Mouse (Mus musculus) limb, embryonic 14.5 days (tissue): Measurements from ENCODE around the gene Capn11. TPM values are rescaled to one million over a fixed set of nuclear protein-coding genes. Genes with fewer than 3 reads are reported as not detected.

Experiments used
- ATAC-seq: fragments of 200-750 bp; cut with Nextera tagmentation; 2 replicates; pipeline ENCODE4 v1.8.0; 2017; ENCODE audit warnings: low read depth, moderate number of reproducible peaks, moderate TSS enrichment; ENCODE audit not compliant: low FRiP score
- DNase-seq: peaks from one replicate; pipeline ENCODE4 v3.0.0-alpha.2; 2015; ENCODE audit warnings: low spot score
- H3K27ac ChIP-seq: fragments of 300-500 bp; sonication (generic); replicated peaks from 2 replicates; pipeline ENCODE4 v1.5.1; 2014; ENCODE audit warnings: low read depth, mild to moderate bottlenecking, low read length, moderate library complexity, mixed read lengths
- H3K27me3 ChIP-seq: fragments of 300-500 bp; sonication (generic); 2 replicates; pipeline ENCODE4 v1.6.1; 2014; ENCODE audit warnings: low read length, mixed read lengths; ENCODE audit not compliant: control insufficient read depth, insufficient read depth
- H3K36me3 ChIP-seq: fragments of 300-500 bp; sonication (generic); 2 replicates; pipeline ENCODE4 v1.6.1; 2014; ENCODE audit warnings: mild to moderate bottlenecking, low read length, moderate library complexity, mixed read lengths; ENCODE audit not compliant: control insufficient read depth, insufficient read depth
- H3K4me1 ChIP-seq: fragments of 300-500 bp; sonication (generic); 2 replicates; pipeline ENCODE4 v1.6.1; 2014; ENCODE audit warnings: antibody characterized with exemption, low read length, mixed read lengths; ENCODE audit not compliant: control insufficient read depth, insufficient read depth
- H3K4me2 ChIP-seq: fragments of 300-500 bp; sonication (generic); replicated peaks from 2 replicates; pipeline ENCODE4 v1.6.1; 2014; ENCODE audit warnings: low read depth, mild to moderate bottlenecking, low read length, moderate library complexity; ENCODE audit not compliant: severe bottlenecking
- H3K4me3 ChIP-seq: fragments of 300-500 bp; sonication (generic); replicated peaks from 2 replicates; pipeline ENCODE4 v1.5.1; 2014; ENCODE audit warnings: low read length
- H3K9ac ChIP-seq: fragments of 300-500 bp; sonication (generic); 2 replicates; pipeline ENCODE4 v1.6.1; 2014; ENCODE audit warnings: mild to moderate bottlenecking, low read depth, low read length, moderate library complexity; ENCODE audit not compliant: severe bottlenecking
- H3K9me3 ChIP-seq: fragments of 300-500 bp; sonication (generic); 2 replicates; pipeline ENCODE4 v1.6.1; 2016; ENCODE audit warnings: low read length; ENCODE audit not compliant: control insufficient read depth
- POLR2A ChIP-seq: fragments of 200-500 bp; IDR thresholded peaks from 2 replicates; pipeline ENCODE4 v1.8.0; 2012; ENCODE audit warnings: inconsistent platforms, mild to moderate bottlenecking, moderate library complexity, borderline replicate concordance; ENCODE audit not compliant: insufficient read depth, insufficient read length; ENCODE audit errors: extremely low read depth
- WGBS: fragments of 180-500 bp; shearing (Covaris S2); extraction: QIAGEN DNeasy Blood & Tissue Kit; methylation state at CpG from one replicate; pipeline ENCODE4 v1.1.7; 2014; 5-methylcytosine and 5-hydroxymethylcytosine counted together
- polyA plus RNA-seq, 2 experiments: library from polyadenylated mRNA; depleted of rRNA in 1 of 2; stranded (reverse) in 1 of 2; unstranded in 1 of 2; fragments of >200 nt; fragmentation: Nextera tagmentation in 1 of 2; extraction: Ambion mirVana in 1 of 2; gene quantifications; 2 replicates each; pipeline versions ENCODE4 v1.2.1 to v1.2.3; 2012 to 2014

Capn11 gene
- polyA plus RNA-seq, 2 experiments: 0.03 TPM; not detected in 1

DNA sequence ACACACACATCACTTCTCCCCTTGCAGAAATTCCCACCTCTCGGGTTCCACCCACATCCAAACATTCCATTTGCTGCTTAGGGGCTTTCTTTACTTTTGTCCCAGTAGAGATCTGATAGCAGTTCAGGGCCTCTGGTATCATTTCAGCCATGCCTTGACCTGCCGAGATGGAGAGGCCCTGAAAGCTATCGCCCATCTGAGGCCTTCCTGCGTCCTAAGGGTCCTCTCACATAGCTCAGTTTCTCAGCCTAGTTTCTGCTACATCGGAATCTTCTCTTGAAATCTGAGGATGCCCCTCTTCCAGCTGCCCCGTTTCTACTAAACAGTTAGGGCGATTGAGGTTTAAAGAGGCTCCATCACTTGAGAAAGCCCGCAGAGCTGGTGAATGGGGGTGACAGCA is 64.9 kb downstream of the Capn11 start:
- H3K9ac ChIP-seq: no peak overlapping the region
- H3K4me1 ChIP-seq: peaks cover 48% of the 10 kb centered on the region
- no peak overlapping the region for H3K27ac ChIP-seq
- no peak for TF ChIP-seq POLR2A
- H3K4me3 ChIP-seq: peak overlapping the region; percentile 47
- DNase-seq: no peak
- WGBS: 51% methylated on average over 8 of the region's 8 CpGs
- ATAC-seq: no peak
- H3K9me3 ChIP-seq: no peaks in the 10 kb centered on the region
- 0 out of 2 replicates have a peak, but pooled peaks cover 7% of the 10 kb centered on the region for H3K36me3 ChIP-seq
- peak overlapping the region; percentile 88 for H3K4me2 ChIP-seq
- H3K27me3 ChIP-seq: no peaks in the 10 kb centered on the region

- no peaks in the 10 kb centered on the region for H3K9me3 ChIP-seq
- H3K4me2 ChIP-seq: peak overlapping the region; percentile 88
- DNase-seq: no peak
- no peak overlapping the region for H3K4me3 ChIP-seq
- no peak overlapping the region for H3K27ac ChIP-seq
- H3K9ac ChIP-seq: no peak overlapping the region
- WGBS: 33% methylated on average over 8 of the region's 8 CpGs
- no peak for ATAC-seq
- peaks cover 10% of the 10 kb centered on the region for H3K36me3 ChIP-seq
- H3K4me1 ChIP-seq: peaks cover 48% of the 10 kb centered on the region
- no peak for TF ChIP-seq POLR2A
- H3K27me3 ChIP-seq: no peaks in the 10 kb centered on the region
Observed at GRCm38 (mm10) chr17:45593479-45593878, 65.6 kb downstream of the Capn11 start.

DNA sequence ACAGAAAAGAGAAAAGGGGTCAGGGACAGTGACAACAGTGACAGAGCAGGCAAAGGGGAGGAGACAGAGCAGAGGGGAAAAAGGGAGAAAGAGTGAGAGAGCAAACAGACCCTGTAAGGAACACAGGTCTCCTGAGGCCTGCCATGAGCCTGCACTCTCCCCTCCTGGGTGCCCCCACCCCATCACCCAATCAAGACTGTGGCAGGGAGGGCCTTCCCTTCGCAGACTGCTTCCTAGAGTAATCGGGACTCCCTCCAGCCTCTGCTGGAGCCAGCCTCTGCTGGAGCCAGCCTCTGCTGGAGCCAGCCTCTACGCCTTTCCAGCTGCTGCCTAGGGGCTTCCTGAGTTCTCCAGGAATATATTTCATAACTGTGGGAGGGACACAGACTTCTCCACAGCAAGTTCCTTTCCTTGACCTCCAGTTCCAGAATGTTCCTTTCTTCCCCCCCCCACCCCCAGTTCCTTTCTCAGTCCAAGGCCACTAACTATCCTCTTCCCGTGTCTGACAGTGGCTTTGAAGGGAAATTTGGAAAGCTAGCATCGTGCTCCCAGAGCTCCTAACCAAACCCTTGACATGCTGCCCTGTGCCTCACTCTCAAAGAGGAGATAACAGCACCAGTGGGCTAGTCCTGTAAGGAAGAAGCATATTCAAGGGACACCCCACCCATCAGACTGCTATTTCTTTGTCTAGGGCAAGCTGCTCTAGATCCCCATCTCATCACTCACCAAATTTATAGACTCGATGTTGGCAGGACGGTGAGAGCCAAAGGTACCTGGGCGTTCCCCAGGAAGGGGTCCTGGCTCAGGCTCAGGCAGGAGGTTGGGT is 66.3 kb downstream of the Capn11 start:
- no peak for TF ChIP-seq POLR2A
- ATAC-seq (no peak), DNase-seq (no peak)
- 0 out of 2 replicates have a peak overlapping the region, but pooled peaks have one; percentile 17 for H3K9ac ChIP-seq
- 50% methylated on average over 7 of the region's 8 CpGs for WGBS
- H3K27me3 ChIP-seq: no peaks in the 10 kb centered on the region
- no peaks in the 10 kb centered on the region for H3K9me3 ChIP-seq
- H3K27ac ChIP-seq: no peak overlapping the region
- H3K4me3 ChIP-seq: no peak overlapping the region; the same call in 1 of the 2 replicates
- peak overlapping the region; percentile 88 for H3K4me2 ChIP-seq
- peaks cover 48% of the 10 kb centered on the region for H3K4me1 ChIP-seq
- peaks cover 17% of the 10 kb centered on the region for H3K36me3 ChIP-seq

- whole genome bisulfite sequencing: 41% methylated on average over 16 of the region's 16 CpGs
- H3K4me3 ChIP-seq: no peak overlapping the region; the same call in 1 of the 2 replicates
- DNase-seq (no peak), ATAC-seq (no peak)
- peaks cover 22% of the 10 kb centered on the region for H3K36me3 ChIP-seq
- TF ChIP-seq POLR2A: no peak
- H3K27ac ChIP-seq: no peak overlapping the region
- H3K4me2 ChIP-seq: peak overlapping the region; percentile 28
- H3K9ac ChIP-seq: 0 out of 2 replicates have a peak overlapping the region, but pooled peaks have one; percentile 17
- no peaks in the 10 kb centered on the region for H3K27me3 ChIP-seq
- peaks cover 45% of the 10 kb centered on the region for H3K4me1 ChIP-seq
- no peaks in the 10 kb centered on the region for H3K9me3 ChIP-seq
Observed at GRCm38 (mm10) chr17:45591701-45592605, 67.2 kb downstream of the Capn11 start.

DNA sequence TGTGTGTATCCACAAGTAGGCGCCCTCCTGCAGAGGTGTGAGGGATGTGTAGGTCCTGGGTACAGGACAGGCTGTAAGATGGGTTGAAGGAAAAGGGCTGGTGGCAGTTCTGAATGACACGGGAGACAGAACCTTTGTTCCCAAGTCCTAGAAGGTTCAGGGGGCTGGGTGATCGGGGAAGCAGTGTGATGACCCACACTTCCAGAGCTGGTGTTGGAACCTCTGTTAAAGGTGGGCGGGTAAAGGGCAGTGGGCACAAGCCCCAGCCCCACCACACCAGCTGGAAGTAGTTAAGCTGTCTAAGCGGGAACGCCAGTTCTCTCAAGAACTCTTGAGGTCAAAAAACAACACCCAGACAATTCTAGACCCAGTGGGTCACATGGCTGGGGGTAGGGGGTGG is 68.7 kb downstream of the Capn11 start:
- Histone ChIP-seq H3K27me3 (no peaks in the 10 kb centered on the region), H3K4me3 (no peak overlapping the region), H3K9me3 (no peaks in the 10 kb centered on the region), H3K4me2 (no peak overlapping the region), H3K4me1 (peaks cover 34% of the 10 kb centered on the region), H3K27ac (no peak overlapping the region), H3K36me3 (peaks cover 23% of the 10 kb centered on the region), H3K9ac (no peak overlapping the region)
- no peak for TF ChIP-seq POLR2A
- DNase-seq (no peak), ATAC-seq (no peak)
- WGBS: 54% methylated on average over 6 of the region's 6 CpGs
